Mouse (Mus musculus) ES-Bruce4 (cell line): ENCODE results near the gene Gm2a. TPM values are rescaled to one million over a fixed set of nuclear protein-coding genes. Genes with fewer than 3 reads are reported as not detected.
"Not testable (repeated sequence)": the region's sequence is repeated elsewhere in the genome, so short reads cannot be mapped to it uniquely, and the experiment has no call there.

Source experiments
- H3K27ac ChIP-seq: 2 replicates; pipeline ENCODE4 v1.5.1; 2012; ENCODE audit warnings: low read length, inconsistent platforms; ENCODE audit not compliant: insufficient read depth
- H3K27me3 ChIP-seq: 2 replicates; pipeline ENCODE4 v1.6.1; 2012; ENCODE audit warnings: mild to moderate bottlenecking, low read length, inconsistent platforms; ENCODE audit not compliant: control insufficient read depth, poor library complexity, insufficient read depth, severe bottlenecking
- H3K36me3 ChIP-seq: 2 replicates; pipeline ENCODE4 v1.6.1; 2012; ENCODE audit warnings: inconsistent platforms, mild to moderate bottlenecking, low read length, moderate library complexity; ENCODE audit not compliant: control insufficient read depth, poor library complexity, insufficient read depth, severe bottlenecking
- H3K4me1 ChIP-seq: one replicate; pipeline ENCODE4 v1.8.1; 2011; ENCODE audit warnings: low read length; ENCODE audit not compliant: control insufficient read depth, insufficient read depth
- H3K4me3 ChIP-seq: 2 replicates; pipeline ENCODE4 v1.5.1; 2011; ENCODE audit warnings: low read depth, mild to moderate bottlenecking, low read length
- H3K9ac ChIP-seq: 2 replicates; pipeline ENCODE4 v1.6.1; 2012; ENCODE audit warnings: low read depth, mild to moderate bottlenecking, inconsistent platforms; ENCODE audit not compliant: poor library complexity, severe bottlenecking
- H3K9me3 ChIP-seq: replicated peaks from 2 replicates; pipeline ENCODE4 v1.6.1; 2012; ENCODE audit warnings: mild to moderate bottlenecking, low read length, inconsistent platforms; ENCODE audit not compliant: control insufficient read depth, poor library complexity, insufficient read depth, severe bottlenecking
- CTCF ChIP-seq: IDR thresholded peaks from one replicate; pipeline ENCODE4 v1.8.1; 2011; ENCODE audit warnings: low read depth, low read length
- EP300 ChIP-seq: IDR thresholded peaks from 2 replicates; pipeline ENCODE4 v1.6.1; 2011; ENCODE audit warnings: low read depth, low read length; ENCODE audit not compliant: insufficient read depth
- POLR2A ChIP-seq: IDR thresholded peaks from one replicate; pipeline ENCODE4 v1.8.1; 2011; ENCODE audit warnings: low read length; ENCODE audit not compliant: insufficient read depth
- polyA plus RNA-seq: library from polyadenylated mRNA; stranded (reverse); fragments of >200 nt; gene quantifications from 2 replicates; pipeline ENCODE4 v1.2.4, GENCODE M21; 2011; ENCODE audit warnings: low read depth; ENCODE audit not compliant: missing spikeins, insufficient read depth, insufficient read length

Gene Gm2a
- polyA plus RNA-seq, 1 experiment = 24.7 TPM

- no peaks in the 10 kb centered on the region for H3K9me3 ChIP-seq
- H3K27me3 ChIP-seq = no peaks in the 10 kb centered on the region
- no peak overlapping the region for H3K9ac ChIP-seq
- TF ChIP-seq CTCF (peak; percentile 77), POLR2A (no peak), EP300 (no peak)
- H3K27ac ChIP-seq = no peak overlapping the region
- H3K4me1 ChIP-seq = peaks cover 2% of the 10 kb centered on the region
- H3K4me3 ChIP-seq = peak overlapping the region; percentile 29; the same call in 1 of the 2 replicates
- H3K36me3 ChIP-seq = no peaks in the 10 kb centered on the region
Observed at GRCm38 (mm10) chr11:55087006-55087405, 10.9 kb upstream of the Gm2a start.

GRCm38 (mm10) chr11:55089892-55090291, 8.0 kb upstream of the Gm2a start:
- Histone ChIP-seq H3K9ac (no peak overlapping the region), H3K4me3 (no peak overlapping the region), H3K27me3 (no peaks in the 10 kb centered on the region), H3K9me3 (no peaks in the 10 kb centered on the region), H3K36me3 (no peaks in the 10 kb centered on the region), H3K27ac (no peak overlapping the region), H3K4me1 (peaks cover 2% of the 10 kb centered on the region)
- no peak for TF ChIP-seq CTCF
- TF ChIP-seq POLR2A = no peak
- TF ChIP-seq EP300 = no peak

GRCm38 (mm10) chr11:55093096-55093495, 4.8 kb upstream of the Gm2a start:
- H3K4me3 ChIP-seq = no peak overlapping the region
- TF ChIP-seq POLR2A (no peak), CTCF (no peak), EP300 (no peak)
- no peaks in the 10 kb centered on the region for H3K27me3 ChIP-seq
- no peaks in the 10 kb centered on the region for H3K36me3 ChIP-seq
- H3K27ac ChIP-seq = no peak overlapping the region
- H3K9ac ChIP-seq = no peak overlapping the region
- no peaks in the 10 kb centered on the region for H3K9me3 ChIP-seq
- H3K4me1 ChIP-seq = no peaks in the 10 kb centered on the region

GRCm38 (mm10) chr11:55096296-55096695, 1.6 kb upstream of the Gm2a start:
- H3K27me3 ChIP-seq = not testable (repeated sequence)

GRCm38 (mm10) chr11:55096731-55097462, 1.0 kb upstream of the Gm2a start:
- Histone ChIP-seq H3K27ac (peak overlapping the region; percentile 74), H3K4me3 (peak overlapping the region; percentile 55), H3K36me3 (no peaks in the 10 kb centered on the region), H3K9me3 (no peaks in the 10 kb centered on the region), H3K27me3 (no peaks in the 10 kb centered on the region), H3K4me1 (peaks cover 3% of the 10 kb centered on the region), H3K9ac (peak overlapping the region; percentile 30)
- TF ChIP-seq EP300 = no peak
- no peak for TF ChIP-seq CTCF
- TF ChIP-seq POLR2A = no peak

More at GRCm38 (mm10) chr11:55096296-55096695, 1.6 kb upstream of the Gm2a start:
- H3K4me3 ChIP-seq, H3K4me1 ChIP-seq, H3K9me3 ChIP-seq, H3K36me3 ChIP-seq: not testable (repeated sequence)
- Histone ChIP-seq H3K9ac (peak overlapping the region; percentile 30; the same call in 1 of the 2 replicates), H3K27ac (peak overlapping the region; percentile 74)

- TF ChIP-seq EP300 = no peak
- no peak for TF ChIP-seq CTCF
- TF ChIP-seq POLR2A = no peak
- Histone ChIP-seq H3K4me1 (peaks cover 3% of the 10 kb centered on the region), H3K27ac (no peak overlapping the region), H3K27me3 (no peaks in the 10 kb centered on the region), H3K36me3 (no peaks in the 10 kb centered on the region), H3K4me3 (peak overlapping the region; percentile 83), H3K9ac (peak overlapping the region; percentile 50), H3K9me3 (no peaks in the 10 kb centered on the region)
Observed at GRCm38 (mm10) chr11:55098189-55098915, 437 bp downstream of the Gm2a start.
